Mouse (Mus musculus): Measurements from ENCODE around the gene Dcaf5. TPM values are rescaled to one million over a fixed set of nuclear protein-coding genes. Genes with fewer than 3 reads are reported as not detected.

Gene Dcaf5
- polyA plus RNA-seq, 1 experiment from 2014 or later = 12.5 TPM

DNA sequence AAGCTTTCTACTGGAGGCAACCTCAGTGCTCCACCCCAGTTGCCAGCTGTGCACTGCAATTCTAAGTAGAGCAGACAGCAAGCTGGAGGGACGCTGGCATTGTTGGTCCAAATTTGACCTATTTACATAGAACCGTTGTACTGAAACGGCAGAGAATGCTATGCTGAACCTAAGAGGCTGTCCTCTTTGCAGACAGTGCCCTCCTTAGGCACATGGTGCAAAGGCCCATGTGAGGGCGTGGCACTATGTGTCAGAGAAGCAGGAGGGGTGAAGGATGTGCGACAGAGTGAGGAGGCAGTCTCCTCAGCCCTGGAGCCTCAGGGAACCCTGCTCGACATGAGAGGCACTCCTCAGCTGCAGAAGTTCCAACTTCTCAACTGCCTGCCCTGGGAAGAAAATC, 40.0 kb downstream of the Dcaf5 start:
- no peak overlapping the region for H3K4me2 ChIP-seq (ENCODE audit: low read depth, low read length, severe bottlenecking)
- no peak overlapping the region for H3K27ac ChIP-seq (ENCODE audit: low read depth, low read length)
- no peak overlapping the region for H3K9ac ChIP-seq (ENCODE audit: low read length)
- no peaks in the 10 kb centered on the region for H3K9me3 ChIP-seq (ENCODE audit: control insufficient read depth, low read length)
- no peak for ATAC-seq (replicated peaks; ENCODE audit: low FRiP score)
- no peak overlapping the region for H3K4me3 ChIP-seq (ENCODE audit: low read depth, low read length)
- no peaks in the 10 kb centered on the region for H3K4me1 ChIP-seq (replicated peaks; ENCODE audit: control insufficient read depth, insufficient read depth, low read length)
- WGBS = 82% methylated on average over 6 of the region's 6 CpGs
- no peak for DNase-seq (ENCODE audit: low spot score)
- no peaks in the 10 kb centered on the region for H3K27me3 ChIP-seq (ENCODE audit: control insufficient read depth, insufficient read depth, low read length)
- peaks cover 3% of the 10 kb centered on the region for H3K36me3 ChIP-seq (ENCODE audit: control insufficient read depth, insufficient read depth, low read length)

DNA sequence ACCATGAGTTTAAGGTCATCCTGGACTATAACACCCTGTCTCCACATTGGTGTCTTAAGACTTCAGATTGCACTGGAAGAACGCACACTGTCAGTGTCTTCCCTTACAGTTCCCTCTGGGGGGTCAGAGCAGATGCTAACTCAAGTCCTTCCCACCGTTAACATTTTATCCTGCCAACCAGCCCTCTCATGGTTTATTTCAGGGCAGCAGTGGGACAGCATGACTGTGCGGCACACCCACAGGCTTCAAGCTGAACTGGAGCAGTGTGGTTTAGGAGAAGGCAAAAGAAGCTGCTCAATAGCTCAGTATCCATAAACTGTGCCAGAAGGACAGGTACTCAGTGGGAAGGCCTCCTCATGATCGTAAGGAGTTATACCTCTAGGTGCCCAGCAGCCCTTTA, 41.1 kb downstream of the Dcaf5 start:
- ATAC-seq (replicated peaks; ENCODE audit: low FRiP score) (no peak), DNase-seq (ENCODE audit: low spot score) (no peak)
- H3K4me1 ChIP-seq (replicated peaks; ENCODE audit: control insufficient read depth, insufficient read depth, low read length) = no peaks in the 10 kb centered on the region
- no peaks in the 10 kb centered on the region for H3K27me3 ChIP-seq (ENCODE audit: control insufficient read depth, insufficient read depth, low read length)
- WGBS = 94% methylated on average over 4 of the region's 4 CpGs
- H3K36me3 ChIP-seq (ENCODE audit: control insufficient read depth, insufficient read depth, low read length) = peaks cover 3% of the 10 kb centered on the region
- H3K9ac ChIP-seq (ENCODE audit: low read length) = no peak overlapping the region
- no peak overlapping the region for H3K4me3 ChIP-seq (ENCODE audit: low read depth, low read length)
- no peaks in the 10 kb centered on the region for H3K9me3 ChIP-seq (ENCODE audit: control insufficient read depth, low read length)
- H3K27ac ChIP-seq (ENCODE audit: low read depth, low read length) = no peak overlapping the region
- H3K4me2 ChIP-seq (ENCODE audit: low read depth, low read length, severe bottlenecking) = no peak overlapping the region

DNA sequence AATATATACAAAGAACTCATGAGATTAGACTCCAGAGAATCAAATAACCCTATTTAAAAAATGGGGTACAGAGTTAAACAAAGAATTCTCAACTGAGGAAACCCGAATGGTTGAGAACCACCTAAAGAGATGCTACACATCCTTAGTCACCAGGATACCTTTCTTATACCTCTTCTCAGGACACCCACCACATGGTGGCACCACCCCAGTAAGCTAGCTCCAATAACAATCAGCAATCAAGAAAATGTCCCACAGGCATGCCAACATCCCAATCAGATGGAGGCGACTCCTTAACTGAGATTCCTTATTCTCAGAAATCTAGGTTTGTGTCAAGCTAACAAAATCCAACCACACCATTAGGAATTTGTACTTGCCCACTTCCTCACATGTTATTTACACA, 42.4 kb downstream of the Dcaf5 start:
- Histone ChIP-seq H3K27ac (ENCODE audit: low read depth, low read length) (no peak overlapping the region), H3K4me3 (ENCODE audit: low read depth, low read length) (no peak overlapping the region), H3K36me3 (ENCODE audit: control insufficient read depth, insufficient read depth, low read length) (peaks cover 3% of the 10 kb centered on the region), H3K4me1 (replicated peaks; ENCODE audit: control insufficient read depth, insufficient read depth, low read length) (no peaks in the 10 kb centered on the region), H3K9ac (ENCODE audit: low read length) (no peak overlapping the region), H3K4me2 (ENCODE audit: low read depth, low read length, severe bottlenecking) (no peak overlapping the region), H3K9me3 (ENCODE audit: control insufficient read depth, low read length) (no peaks in the 10 kb centered on the region), H3K27me3 (ENCODE audit: control insufficient read depth, insufficient read depth, low read length) (no peaks in the 10 kb centered on the region)
- DNase-seq (ENCODE audit: low spot score) (no peak), ATAC-seq (replicated peaks; ENCODE audit: low FRiP score) (no peak)
- 92% methylated on average over 2 of the region's 2 CpGs for WGBS

DNA sequence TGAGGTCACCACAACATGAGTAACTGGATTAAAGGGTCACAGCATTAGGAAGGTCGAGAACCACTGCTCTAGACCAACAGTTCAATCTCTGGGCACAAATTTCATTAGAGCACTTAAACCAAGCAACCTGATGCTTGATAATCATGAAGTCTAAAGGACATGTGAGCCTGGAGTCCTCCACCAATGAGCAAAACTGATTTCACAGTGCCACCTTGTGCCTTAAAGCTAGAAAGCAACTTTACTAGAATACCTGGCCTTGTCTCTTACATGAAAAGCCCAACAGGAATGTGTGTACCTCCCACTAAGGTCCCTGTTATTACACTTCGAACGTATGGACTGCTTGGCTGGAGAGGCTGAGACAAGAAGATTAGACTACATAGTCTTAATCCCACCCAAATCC, 47.0 kb downstream of the Dcaf5 start:
- no peaks in the 10 kb centered on the region for H3K27me3 ChIP-seq (ENCODE audit: control insufficient read depth, insufficient read depth, low read length)
- 72% methylated on average over 3 of the region's 3 CpGs for WGBS
- no peak overlapping the region for H3K9ac ChIP-seq (ENCODE audit: low read length)
- H3K4me2 ChIP-seq (ENCODE audit: low read depth, low read length, severe bottlenecking) = no peak overlapping the region
- H3K36me3 ChIP-seq (ENCODE audit: control insufficient read depth, insufficient read depth, low read length) = no peaks in the 10 kb centered on the region; the same call in 1 of the 2 replicates
- no peaks in the 10 kb centered on the region for H3K4me1 ChIP-seq (replicated peaks; ENCODE audit: control insufficient read depth, insufficient read depth, low read length)
- H3K27ac ChIP-seq (ENCODE audit: low read depth, low read length) = no peak overlapping the region
- ATAC-seq (replicated peaks; ENCODE audit: low FRiP score) (no peak), DNase-seq (ENCODE audit: low spot score) (no peak)
- no peak overlapping the region for H3K4me3 ChIP-seq (ENCODE audit: low read depth, low read length)
- H3K9me3 ChIP-seq (ENCODE audit: control insufficient read depth, low read length) = no peaks in the 10 kb centered on the region

DNA sequence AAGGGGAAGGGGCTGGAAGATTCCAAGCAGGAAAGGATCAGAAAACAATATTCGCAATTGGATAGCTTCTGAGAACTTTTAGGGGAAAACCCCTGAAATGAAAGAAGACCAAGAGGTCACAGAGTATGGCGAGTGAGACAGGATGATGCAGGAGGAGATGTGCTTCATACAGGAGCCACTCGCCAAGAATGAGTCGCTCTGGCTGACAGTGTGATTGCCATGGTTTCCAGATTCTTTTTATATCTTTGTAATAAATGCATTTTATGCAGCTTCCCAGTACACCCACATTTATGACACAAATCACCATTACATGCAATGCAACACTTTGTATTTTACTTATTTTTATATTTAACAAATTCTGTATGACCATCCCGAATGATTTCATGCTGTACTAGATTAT, 49.1 kb downstream of the Dcaf5 start:
- ATAC-seq (replicated peaks; ENCODE audit: low FRiP score) (no peak), DNase-seq (ENCODE audit: low spot score) (no peak)
- 88% methylated on average over 5 of the region's 5 CpGs for WGBS
- no peaks in the 10 kb centered on the region for H3K4me1 ChIP-seq (replicated peaks; ENCODE audit: control insufficient read depth, insufficient read depth, low read length)
- H3K9ac ChIP-seq (ENCODE audit: low read length) = no peak overlapping the region
- H3K36me3 ChIP-seq (ENCODE audit: control insufficient read depth, insufficient read depth, low read length) = no peaks in the 10 kb centered on the region; the same call in 1 of the 2 replicates
- H3K4me2 ChIP-seq (ENCODE audit: low read depth, low read length, severe bottlenecking) = no peak overlapping the region
- H3K27ac ChIP-seq (ENCODE audit: low read depth, low read length) = no peak overlapping the region
- no peaks in the 10 kb centered on the region for H3K9me3 ChIP-seq (ENCODE audit: control insufficient read depth, low read length)
- no peaks in the 10 kb centered on the region for H3K27me3 ChIP-seq (ENCODE audit: control insufficient read depth, insufficient read depth, low read length)
- no peak overlapping the region for H3K4me3 ChIP-seq (ENCODE audit: low read depth, low read length)

DNA sequence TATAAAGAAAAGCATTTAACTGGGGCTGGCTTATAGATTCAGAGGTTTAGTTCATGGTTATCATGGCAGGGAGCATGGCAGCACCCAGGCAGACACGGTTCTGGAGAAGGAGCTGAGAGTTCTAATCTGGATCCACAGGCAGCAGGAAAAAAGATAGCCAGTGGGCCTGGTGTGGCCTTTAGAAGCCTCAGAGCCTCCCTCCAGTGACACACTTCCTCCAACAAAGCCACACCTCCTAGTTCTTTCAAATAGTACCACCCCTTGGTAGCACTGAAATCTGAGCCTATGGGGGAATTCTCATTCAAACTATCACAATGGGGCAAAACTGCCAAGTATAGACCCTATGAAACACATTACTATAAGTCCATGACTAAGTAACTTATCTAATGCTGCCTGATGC, 51.0 kb downstream of the Dcaf5 start:
- H3K9ac ChIP-seq (ENCODE audit: low read length) = no peak overlapping the region
- H3K36me3 ChIP-seq (ENCODE audit: control insufficient read depth, insufficient read depth, low read length) = no peaks in the 10 kb centered on the region; the same call in 1 of the 2 replicates
- WGBS = 86% methylated on average over 1 of the region's 1 CpGs
- no peaks in the 10 kb centered on the region for H3K9me3 ChIP-seq (ENCODE audit: control insufficient read depth, low read length)
- H3K4me1 ChIP-seq (replicated peaks; ENCODE audit: control insufficient read depth, insufficient read depth, low read length) = 0 out of 2 replicates have a peak, but pooled peaks cover under 1% of the 10 kb centered on the region
- no peak overlapping the region for H3K27ac ChIP-seq (ENCODE audit: low read depth, low read length)
- no peak overlapping the region for H3K4me3 ChIP-seq (ENCODE audit: low read depth, low read length)
- ATAC-seq (replicated peaks; ENCODE audit: low FRiP score) = no peak
- no peak overlapping the region for H3K4me2 ChIP-seq (ENCODE audit: low read depth, low read length, severe bottlenecking)
- no peaks in the 10 kb centered on the region for H3K27me3 ChIP-seq (ENCODE audit: control insufficient read depth, insufficient read depth, low read length)
- no peak for DNase-seq (ENCODE audit: low spot score)

DNA sequence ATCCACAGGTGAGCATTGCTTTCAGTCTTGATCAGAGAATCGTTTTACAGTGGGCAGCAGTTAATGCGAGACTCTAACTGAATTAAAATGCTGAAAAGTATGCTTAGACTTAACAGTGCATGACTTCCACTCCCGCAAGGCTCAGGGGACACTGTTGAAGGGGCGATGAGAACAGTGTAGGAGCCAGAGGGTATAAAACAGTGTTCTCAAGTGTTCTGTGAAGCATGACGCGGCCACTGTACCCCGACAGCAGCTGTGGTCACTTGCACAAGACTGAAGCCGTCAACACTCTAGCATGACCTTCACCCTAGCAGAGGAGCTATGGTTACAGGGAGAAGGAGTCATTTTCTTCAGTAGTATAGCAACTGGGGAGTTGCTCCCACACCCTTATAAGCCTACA, 52.9 kb downstream of the Dcaf5 start:
- DNase-seq (ENCODE audit: low spot score) (no peak), ATAC-seq (replicated peaks; ENCODE audit: low FRiP score) (no peak)
- no peaks in the 10 kb centered on the region; the same call in 1 of the 2 replicates for H3K36me3 ChIP-seq (ENCODE audit: control insufficient read depth, insufficient read depth, low read length)
- 0 out of 2 replicates have a peak, but pooled peaks cover 2% of the 10 kb centered on the region for H3K4me1 ChIP-seq (replicated peaks; ENCODE audit: control insufficient read depth, insufficient read depth, low read length)
- no peaks in the 10 kb centered on the region for H3K9me3 ChIP-seq (ENCODE audit: control insufficient read depth, low read length)
- no peaks in the 10 kb centered on the region for H3K27me3 ChIP-seq (ENCODE audit: control insufficient read depth, insufficient read depth, low read length)
- no peak overlapping the region for H3K4me2 ChIP-seq (ENCODE audit: low read depth, low read length, severe bottlenecking)
- H3K27ac ChIP-seq (ENCODE audit: low read depth, low read length) = no peak overlapping the region
- 95% methylated on average over 8 of the region's 8 CpGs for WGBS
- no peak overlapping the region for H3K9ac ChIP-seq (ENCODE audit: low read length)
- H3K4me3 ChIP-seq (ENCODE audit: low read depth, low read length) = no peak overlapping the region

DNA sequence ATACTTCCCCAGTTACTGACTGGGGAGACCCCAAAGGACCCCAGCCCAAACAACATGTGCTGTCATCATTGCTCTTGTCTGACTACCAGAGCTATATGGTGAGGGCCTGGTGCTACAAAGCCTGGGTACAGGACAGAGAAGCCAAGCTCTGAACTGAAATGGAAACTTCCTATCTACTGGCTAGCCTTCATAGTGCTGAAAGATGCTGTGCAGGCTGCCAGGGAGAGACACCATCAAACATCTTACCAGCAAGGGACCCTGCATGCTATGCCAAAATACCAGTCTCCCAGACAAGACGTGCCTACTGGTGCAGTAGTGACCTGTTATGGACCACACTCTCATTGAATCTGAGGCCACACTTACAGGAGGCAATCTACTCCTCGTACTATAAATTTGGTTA, 53.6 kb downstream of the Dcaf5 start:
- DNase-seq (ENCODE audit: low spot score) (no peak), ATAC-seq (replicated peaks; ENCODE audit: low FRiP score) (no peak)
- no peaks in the 10 kb centered on the region for H3K9me3 ChIP-seq (ENCODE audit: control insufficient read depth, low read length)
- H3K27ac ChIP-seq (ENCODE audit: low read depth, low read length) = no peak overlapping the region
- H3K4me3 ChIP-seq (ENCODE audit: low read depth, low read length) = no peak overlapping the region
- 86% methylated on average over 2 of the region's 2 CpGs for WGBS
- 0 out of 2 replicates have a peak, but pooled peaks cover 2% of the 10 kb centered on the region for H3K4me1 ChIP-seq (replicated peaks; ENCODE audit: control insufficient read depth, insufficient read depth, low read length)
- no peak overlapping the region for H3K9ac ChIP-seq (ENCODE audit: low read length)
- no peaks in the 10 kb centered on the region; the same call in 1 of the 2 replicates for H3K36me3 ChIP-seq (ENCODE audit: control insufficient read depth, insufficient read depth, low read length)
- H3K27me3 ChIP-seq (ENCODE audit: control insufficient read depth, insufficient read depth, low read length) = no peaks in the 10 kb centered on the region
- H3K4me2 ChIP-seq (ENCODE audit: low read depth, low read length, severe bottlenecking) = no peak overlapping the region

DNA sequence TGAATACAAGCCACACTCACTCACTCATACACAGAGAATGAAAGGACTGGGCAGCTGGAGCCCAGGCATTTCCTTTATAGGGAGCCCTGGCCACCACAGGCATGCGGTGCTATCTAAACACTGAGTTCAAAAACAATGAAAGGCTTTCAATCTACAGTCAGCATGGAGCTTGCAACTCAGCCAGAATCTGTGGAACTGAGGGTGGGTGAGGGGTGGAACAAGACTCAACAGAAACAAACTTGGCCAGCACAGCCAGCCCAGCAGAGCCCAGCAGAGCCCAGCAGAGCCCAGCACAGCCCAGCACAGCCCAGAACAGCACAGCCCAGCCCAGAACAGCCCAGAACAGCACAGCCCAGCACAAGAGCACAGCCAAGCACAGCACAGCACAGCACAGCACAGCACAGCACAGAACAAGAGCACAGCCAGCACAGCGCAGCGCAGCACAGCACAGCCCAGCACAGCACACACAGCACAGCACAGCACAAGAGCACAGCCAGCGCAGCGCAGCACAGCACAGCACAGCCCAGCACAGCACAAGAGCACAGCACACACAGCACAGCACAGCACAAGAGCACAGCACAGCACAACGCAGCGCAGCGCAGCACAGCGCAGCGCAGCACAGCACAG, 56.5 kb downstream of the Dcaf5 start:
- WGBS = 87% methylated on average over 10 of the region's 10 CpGs
- Histone ChIP-seq H3K4me3 (ENCODE audit: low read depth, low read length) (no peak overlapping the region), H3K27ac (ENCODE audit: low read depth, low read length) (0 out of 2 replicates have a peak overlapping the region, but pooled peaks have one; percentile 25), H3K4me1 (replicated peaks; ENCODE audit: control insufficient read depth, insufficient read depth, low read length) (0 out of 2 replicates have a peak, but pooled peaks cover 2% of the 10 kb centered on the region), H3K27me3 (ENCODE audit: control insufficient read depth, insufficient read depth, low read length) (no peaks in the 10 kb centered on the region), H3K9ac (ENCODE audit: low read length) (no peak overlapping the region), H3K9me3 (ENCODE audit: control insufficient read depth, low read length) (no peaks in the 10 kb centered on the region), H3K4me2 (ENCODE audit: low read depth, low read length, severe bottlenecking) (no peak overlapping the region), H3K36me3 (ENCODE audit: control insufficient read depth, insufficient read depth, low read length) (no peaks in the 10 kb centered on the region; the same call in 1 of the 2 replicates)
- ATAC-seq (replicated peaks; ENCODE audit: low FRiP score) (peak; percentile 61; the same call in 1 of the 2 replicates), DNase-seq (ENCODE audit: low spot score) (peak; percentile 55)

Data from forebrain, embryonic 11.5 days (tissue).